Comparison of ENCODE assay signal across 26 mouse cellular contexts in genomic region chr1:103421638-103422001, GRCm38 (mm10).
"Had no signal": no experiment of that assay in that cellular context is flagged by ENCODE, and none has a peak within 500 bp of the region (broad histone marks: within the 10 kb centered on the region; RNA-seq: fewer than 3 reads in every experiment).

No protein-coding gene starts in this region.

- H3K4me2 ChIP-seq: heart, embryonic 11.5 days; heart, embryonic 13.5 days; heart, embryonic 15.5 days; hindbrain, embryonic 13.5 days; hindbrain, embryonic 15.5 days; kidney, embryonic 15.5 days; limb, embryonic 13.5 days; limb, embryonic 15.5 days; liver, embryonic 12.5 days had no signal

- H3K4me3 ChIP-seq: heart, adult 2 months; heart, embryonic 13.5 days; heart, embryonic 15.5 days; hindbrain, embryonic 13.5 days; hindbrain, embryonic 15.5 days; kidney, embryonic 15.5 days; layer of hippocampus, adult 2 months; limb, embryonic 13.5 days; limb, embryonic 15.5 days; liver, embryonic 12.5 days had no signal

- H3K4me1 ChIP-seq: heart, embryonic 13.5 days; heart, embryonic 15.5 days; hindbrain, embryonic 13.5 days; hindbrain, embryonic 15.5 days; kidney, embryonic 15.5 days; limb, embryonic 13.5 days; limb, embryonic 15.5 days; liver, embryonic 12.5 days had no signal

- DNase-seq: gastrocnemius, postnatal 14 days; gastrocnemius, postnatal 36 days; heart, adult 11 months; heart, adult 2 months; heart, postnatal 14 days; heart, postnatal 36 days; kidney, adult 11 months; kidney, adult 2 months; kidney, adult 9 months; kidney, postnatal 14 days; kidney, postnatal 36 days; left cerebral cortex, postnatal 4 days had no signal

- ATAC-seq: hindbrain, postnatal 0 days; intestine, embryonic 16.5 days; liver, embryonic 12.5 days had no signal

- H3K27ac ChIP-seq: heart, adult 2 months; heart, embryonic 13.5 days; heart, embryonic 15.5 days; hindbrain, embryonic 13.5 days; hindbrain, embryonic 15.5 days; hindbrain, postnatal 0 days; kidney, embryonic 15.5 days; kidney, postnatal 0 days; layer of hippocampus, adult 2 months; limb, embryonic 13.5 days; limb, embryonic 15.5 days; liver, embryonic 12.5 days; liver, embryonic 14.5 days had no signal

- H3K9me3 ChIP-seq: heart, embryonic 15.5 days; hindbrain, embryonic 13.5 days; hindbrain, embryonic 15.5 days; kidney, embryonic 15.5 days; limb, embryonic 15.5 days; liver, embryonic 12.5 days had no signal

- H3K27me3 ChIP-seq: heart, embryonic 13.5 days; heart, embryonic 15.5 days; hindbrain, embryonic 13.5 days; hindbrain, embryonic 15.5 days; kidney, embryonic 15.5 days; limb, embryonic 13.5 days; limb, embryonic 15.5 days; liver, embryonic 12.5 days had no signal

- H3K9ac ChIP-seq: heart, embryonic 13.5 days; heart, embryonic 15.5 days; hindbrain, embryonic 13.5 days; hindbrain, embryonic 15.5 days; kidney, embryonic 15.5 days; limb, embryonic 13.5 days; limb, embryonic 15.5 days; liver, embryonic 12.5 days; liver, embryonic 14.5 days had no signal

- H3K36me3 ChIP-seq: heart, embryonic 13.5 days; heart, embryonic 15.5 days; hindbrain, embryonic 13.5 days; hindbrain, embryonic 15.5 days; kidney, embryonic 15.5 days; limb, embryonic 13.5 days; limb, embryonic 15.5 days; liver, embryonic 12.5 days had no signal
